Comparison of ENCODE assay signal across 7 mouse cellular contexts in genomic region chr6:118064968-118065530, GRCm38 (mm10). TPM values are rescaled to one million over a fixed set of nuclear protein-coding genes. Genes with fewer than 3 reads are reported as not detected.
DNase-seq lines count a peak whose midpoint lies in the region; ATAC-seq and TF ChIP-seq lines count a peak whose summit lies in the region.

No protein-coding gene starts in this region.

- no peaks in the 10 kb centered on the region for H3K9me3 ChIP-seq in forebrain, embryonic 16.5 days (ENCODE audit: control insufficient read depth, low read length)

- TF ChIP-seq CTCF in cerebellum, adult 2 months (IDR thresholded peaks at IDR 0.05; ENCODE audit: borderline replicate concordance, insufficient read depth, low read depth, low read length): peak; percentile 73; the same call in 1 of the 2 replicates

- peak overlapping the region; percentile 1; the same call in 1 of the 2 replicates for H3K4me2 ChIP-seq in forebrain, embryonic 16.5 days (ENCODE audit: low read length)

- peaks cover 16% of the 10 kb centered on the region for H3K4me1 ChIP-seq in cerebellum, adult 2 months (ENCODE audit: control insufficient read depth, insufficient read depth, low read length)
- peaks cover 19% of the 10 kb centered on the region for H3K4me1 ChIP-seq in forebrain, embryonic 16.5 days (replicated peaks; ENCODE audit: control insufficient read depth, insufficient read depth, low read length)

- H3K9ac ChIP-seq in forebrain, embryonic 16.5 days (replicated peaks; ENCODE audit: low read depth, low read length): no peak overlapping the region

- TF ChIP-seq POLR2A in cerebellum, adult 2 months (IDR thresholded peaks at IDR 0.05; ENCODE audit: borderline replicate concordance, insufficient read depth, low read length): no peak

- WGBS in cerebellum, adult 2 months: 25% methylated on average over 7 of the region's 7 CpGs
- 4% methylated on average over 7 of the region's 7 CpGs for WGBS in forebrain, embryonic 16.5 days

- no peak overlapping the region for H3K4me3 ChIP-seq in cerebellum, adult 2 months (replicated peaks; ENCODE audit: insufficient read depth, low read depth, low read length)
- H3K4me3 ChIP-seq in forebrain, embryonic 16.5 days (replicated peaks; ENCODE audit: low read length): no peak overlapping the region

- H3K27me3 ChIP-seq in cerebellum, adult 2 months (ENCODE audit: control insufficient read depth, insufficient read depth, low read length): no peaks in the 10 kb centered on the region
- H3K27me3 ChIP-seq in forebrain, embryonic 16.5 days (replicated peaks; ENCODE audit: control insufficient read depth, insufficient read depth, low read length): peaks cover 5% of the 10 kb centered on the region

- no peaks in the 10 kb centered on the region for H3K36me3 ChIP-seq in forebrain, embryonic 16.5 days (ENCODE audit: control insufficient read depth, insufficient read depth)

- H3K27ac ChIP-seq in cerebellum, adult 2 months (ENCODE audit: insufficient read depth, low read length): peak overlapping the region; percentile 18; the same call in 1 of the 2 replicates
- H3K27ac ChIP-seq in forebrain, embryonic 16.5 days (ENCODE audit: low read length): no peak overlapping the region

- DNase-seq in 416B (ENCODE audit: low read depth): peak; percentile 62
- DNase-seq in CD4-positive helper T cell, adult 2 months (ENCODE audit: low read depth, low spot score): peak; percentile 42
- DNase-seq in cerebellum, adult 2 months: peak; percentile 72 to 80
- DNase-seq in induced T-regulatory cell, adult 2 months (ENCODE audit: low read depth): peak; percentile 69
- peak; percentile 84 for DNase-seq in lung, postnatal 14 days
- DNase-seq in retina, postnatal 7 days (ENCODE audit: low read depth, low spot score): peak; percentile 69

- ATAC-seq in forebrain, embryonic 16.5 days: peak; percentile 47

RNA-seq across cellular contexts. Expression of gene Rasgef1a, which starts 53.8 kb away (rescaled TPM):
- polyA plus RNA-seq in cerebellum, adult 2 months (2012; rRNA removed): 59.8 and 66.0 TPM in 2 replicates
- polyA plus RNA-seq in forebrain, embryonic 16.5 days (2015; fragmentation: Nextera tagmentation; extraction: Ambion mirVana): 4.0 and 7.0 TPM in 2 replicates
